Mouse (Mus musculus) frontal cortex, adult 2 months (tissue): ENCODE data around the gene Pgap2. TPM values are rescaled to one million over a fixed set of nuclear protein-coding genes. Genes with fewer than 3 reads are reported as not detected.

ENCODE experiments used
- DNase-seq, 2 experiments: peaks; one replicate each; pipeline ENCODE4 v3.0.0; 2022; ENCODE audit warnings: low spot score in 1 of 2; ENCODE audit errors: extremely low spot score in 1 of 2
- polyA plus RNA-seq: library from polyadenylated mRNA; depleted of rRNA; stranded (reverse); fragments of >200 nt; gene quantifications from 2 replicates; pipeline ENCODE4 v1.2.3, GENCODE M21; 2012

Pgap2 gene
- polyA plus RNA-seq, 1 experiment, result 26.0 TPM

GRCm38 (mm10) chr7:102238686-102239286 lies 28.8 kb downstream of the Pgap2 start:
- peak in 1 of 2 experiments; percentile 26 for DNase-seq

DNA sequence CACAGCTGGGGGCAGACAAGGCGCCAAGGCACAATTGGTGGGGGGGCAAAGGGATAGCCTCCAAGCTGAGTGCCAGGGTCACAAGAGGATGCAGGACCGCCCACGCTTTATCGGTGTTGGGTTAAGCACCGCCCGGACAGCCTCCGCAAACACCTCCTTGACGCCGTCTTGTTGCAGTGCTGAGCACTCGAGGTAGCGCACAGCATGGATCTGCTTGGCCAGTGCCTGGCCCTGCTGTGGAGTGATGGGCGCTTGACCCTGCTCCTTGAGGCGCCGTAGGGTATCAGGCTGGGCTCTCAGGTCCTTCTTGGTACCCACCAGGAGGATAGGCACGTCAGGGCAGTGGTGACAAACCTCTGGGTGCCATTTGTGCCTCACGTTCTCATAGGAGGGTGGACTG lies 29.6 kb downstream of the Pgap2 start:
- no peak for DNase-seq

GRCm38 (mm10) chr7:102242371-102242770 lies 32.4 kb downstream of the Pgap2 start:
- DNase-seq, result no peak

DNA sequence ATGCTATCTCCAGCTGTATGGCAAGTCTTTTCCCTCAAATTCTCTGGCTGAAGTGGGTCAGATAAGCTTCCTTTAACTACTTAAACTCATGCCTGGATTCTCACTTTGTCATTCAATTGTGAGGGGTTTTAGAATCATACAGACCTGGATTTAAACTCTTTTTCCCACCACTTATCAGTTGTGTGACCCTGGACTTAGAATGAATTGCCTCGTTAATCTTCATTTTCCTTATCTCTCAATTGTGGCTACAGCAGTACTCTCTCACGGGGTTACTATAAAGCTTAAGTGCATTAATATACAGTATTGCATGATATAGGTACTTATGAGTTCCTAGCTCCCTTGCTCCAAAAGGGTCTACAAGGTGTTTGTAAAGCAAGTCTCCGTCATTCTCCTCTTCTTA lies 32.9 kb downstream of the Pgap2 start:
- DNase-seq, result no peak

GRCm38 (mm10) chr7:102243870-102244269 lies 33.9 kb downstream of the Pgap2 start:
- DNase-seq, result no peak

- DNase-seq, result no peak
These were observed 35.0 kb downstream of the Pgap2 start for GRCm38 (mm10) chr7:102244782-102245535.

- DNase-seq, result peak in 1 of 2 experiments; percentile 43
These were observed 35.8 kb downstream of the Pgap2 start for GRCm38 (mm10) chr7:102245775-102246174.

GRCm38 (mm10) chr7:102246265-102246664 lies 36.3 kb downstream of the Pgap2 start:
- no peak for DNase-seq

- no peak for DNase-seq
These were observed 37.2 kb downstream of the Pgap2 start for GRCm38 (mm10) chr7:102246956-102247797.

- DNase-seq, result no peak
These were observed 38.8 kb downstream of the Pgap2 start for GRCm38 (mm10) chr7:102248691-102249404.

GRCm38 (mm10) chr7:102249531-102249895 lies 39.5 kb downstream of the Pgap2 start:
- no peak for DNase-seq

- peak in 1 of 2 experiments; percentile 33 for DNase-seq
These were observed 40.1 kb downstream of the Pgap2 start for GRCm38 (mm10) chr7:102249896-102250630.

DNA sequence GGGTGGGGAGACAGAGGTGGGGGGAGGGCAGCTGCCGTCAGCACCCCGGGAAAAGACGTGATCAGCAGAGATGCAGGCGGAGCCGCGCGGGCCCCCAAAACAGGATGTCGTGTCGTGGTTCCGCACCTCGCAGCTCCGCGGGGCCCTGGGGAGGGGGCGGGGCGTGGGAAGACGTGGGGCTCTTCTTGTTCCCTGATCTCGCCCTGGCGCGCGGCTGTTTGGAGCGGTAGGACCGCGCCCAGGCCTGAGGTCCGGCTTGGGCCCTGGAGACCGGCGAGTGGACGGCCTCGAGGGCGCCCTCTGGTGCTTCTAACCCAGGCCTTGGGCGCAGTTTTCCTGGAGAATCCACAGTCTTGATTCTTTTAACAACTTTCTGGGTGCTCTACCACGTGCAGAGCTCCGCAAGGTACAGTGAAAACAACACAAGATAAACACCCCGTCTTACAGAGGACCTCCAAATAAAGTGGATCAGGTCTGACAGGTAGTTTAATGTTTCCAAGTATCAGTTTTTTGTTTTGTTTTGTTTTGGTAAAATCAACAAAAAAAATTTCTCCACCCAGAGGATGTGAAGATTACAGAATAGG lies 40.7 kb downstream of the Pgap2 start:
- peak; percentile 70 to 89 for DNase-seq

DNA sequence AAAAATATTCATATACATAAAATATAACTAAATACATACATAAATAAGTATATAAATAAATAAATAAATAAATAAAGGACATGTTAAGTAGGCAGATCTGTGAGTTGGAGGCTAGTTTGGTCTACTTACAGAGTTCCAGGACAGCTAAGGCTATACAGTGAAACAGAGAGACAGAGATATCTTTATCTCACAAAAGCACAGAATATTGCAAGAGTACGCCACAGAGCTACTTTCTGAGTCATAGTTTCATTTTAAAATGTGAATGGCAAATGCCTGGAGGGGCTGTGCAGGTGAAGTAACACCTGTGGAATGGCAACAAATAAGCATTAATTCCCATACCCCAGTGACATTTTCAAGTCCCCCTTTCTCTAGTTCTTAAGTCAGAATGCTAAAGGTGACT lies 43.6 kb downstream of the Pgap2 start:
- no peak for DNase-seq

GRCm38 (mm10) chr7:102255954-102256353 lies 45.9 kb downstream of the Pgap2 start, which contains the start of gene Rhog:
Gene Rhog (minus strand): TSS chr7:102256054.
- DNase-seq, result no peak

DNA sequence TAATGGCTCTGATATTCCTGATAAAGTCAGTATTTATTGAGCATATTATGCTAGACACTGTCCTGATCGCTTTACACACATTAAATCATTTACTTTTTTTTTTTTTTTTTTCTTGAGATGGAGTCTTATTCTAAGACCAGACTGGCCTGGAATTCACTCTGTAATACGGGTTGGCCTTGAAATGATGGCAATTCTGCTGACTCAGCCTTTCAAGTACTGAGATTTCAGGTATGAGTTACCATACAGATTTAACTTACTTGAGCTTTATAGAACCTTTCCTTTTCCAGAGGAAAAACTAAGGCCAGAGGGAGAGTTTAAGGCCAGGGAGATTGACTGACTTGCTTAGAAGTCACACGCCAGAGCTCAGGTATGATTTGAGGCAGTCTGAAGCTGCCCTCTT lies 46.6 kb downstream of the Pgap2 start:
- no peak for DNase-seq

- peak; percentile 67 to 93 for DNase-seq
These were observed 48.2 kb downstream of the Pgap2 start for GRCm38 (mm10) chr7:102258189-102258588.

DNA sequence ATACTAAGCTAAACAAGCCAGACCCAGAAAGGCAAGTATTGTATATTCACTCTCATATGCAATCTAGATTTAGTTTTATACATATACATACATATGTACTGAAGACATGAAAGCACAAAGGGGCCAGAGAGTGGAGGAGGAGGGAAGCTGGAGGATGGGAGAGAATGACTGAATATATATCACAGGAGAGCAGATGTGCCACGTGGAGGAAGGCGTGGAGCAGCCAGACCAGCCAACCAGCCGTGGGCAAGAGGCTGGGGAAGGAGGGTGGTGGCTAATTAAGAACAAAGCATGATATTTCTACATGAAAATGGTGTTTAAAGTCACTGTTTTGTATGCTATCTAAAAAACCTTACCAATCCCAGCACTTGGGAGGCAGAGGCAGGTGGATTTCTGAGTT lies 48.7 kb downstream of the Pgap2 start:
- DNase-seq, result no peak

DNA sequence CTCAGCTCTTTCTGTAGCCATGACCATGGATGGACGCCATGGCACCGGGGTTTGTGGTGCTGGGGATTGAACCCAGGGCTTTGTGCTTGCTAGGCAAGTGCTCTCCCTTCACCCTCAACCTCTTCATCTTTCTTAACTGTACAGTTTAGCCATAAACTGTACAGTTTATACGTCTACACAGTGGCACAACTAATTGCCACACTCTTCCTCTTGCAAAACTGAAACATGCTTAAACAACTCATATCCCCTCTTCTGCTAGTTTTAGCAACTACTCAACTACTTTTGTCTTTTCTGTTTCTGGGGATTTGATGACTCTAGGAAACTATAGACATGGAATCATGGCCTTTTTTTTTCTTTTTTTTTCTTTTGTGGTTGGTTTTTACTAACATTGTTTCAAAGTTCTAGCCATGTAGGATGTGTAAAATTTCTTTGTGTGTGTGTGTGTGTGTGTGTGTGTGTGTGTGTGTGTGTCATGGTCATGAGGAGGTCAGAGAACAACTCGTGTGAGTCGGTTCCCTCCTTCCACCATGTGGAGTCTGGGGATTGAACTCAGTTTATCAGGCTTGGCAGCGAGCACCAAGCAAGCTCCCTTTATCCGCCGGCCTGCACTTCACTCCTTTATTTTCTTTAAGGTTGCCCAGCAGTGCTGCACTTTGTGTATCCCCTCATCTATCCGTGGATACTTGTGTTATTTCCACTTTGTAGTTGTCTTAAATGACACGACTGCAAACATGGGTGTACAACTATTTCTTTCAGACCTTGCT lies 49.9 kb downstream of the Pgap2 start:
- DNase-seq, result no peak
